Mouse (Mus musculus) ES-E14 (cell line): Measurements from ENCODE around the gene Gp1bb.

Source experiments
- CHD2 ChIP-seq: IDR thresholded peaks from 2 replicates; pipeline ENCODE4 v1.6.1; 2014; ENCODE audit warnings: mild to moderate bottlenecking, low read depth, low read length, inconsistent platforms
- HCFC1 ChIP-seq: IDR thresholded peaks from 2 replicates; pipeline ENCODE4 v1.6.1; 2012; ENCODE audit warnings: low read length, inconsistent platforms, borderline replicate concordance; ENCODE audit not compliant: insufficient read depth
- MAFK ChIP-seq: IDR thresholded peaks from 2 replicates; pipeline ENCODE4 v1.6.1; 2014; ENCODE audit warnings: mild to moderate bottlenecking, low read depth, low read length, inconsistent platforms; ENCODE audit not compliant: insufficient read depth
- ZC3H11A ChIP-seq: IDR thresholded peaks from 2 replicates; pipeline ENCODE4 v1.6.1; 2012; ENCODE audit warnings: low read depth, mild to moderate bottlenecking, inconsistent platforms, low read length, borderline replicate concordance

DNA sequence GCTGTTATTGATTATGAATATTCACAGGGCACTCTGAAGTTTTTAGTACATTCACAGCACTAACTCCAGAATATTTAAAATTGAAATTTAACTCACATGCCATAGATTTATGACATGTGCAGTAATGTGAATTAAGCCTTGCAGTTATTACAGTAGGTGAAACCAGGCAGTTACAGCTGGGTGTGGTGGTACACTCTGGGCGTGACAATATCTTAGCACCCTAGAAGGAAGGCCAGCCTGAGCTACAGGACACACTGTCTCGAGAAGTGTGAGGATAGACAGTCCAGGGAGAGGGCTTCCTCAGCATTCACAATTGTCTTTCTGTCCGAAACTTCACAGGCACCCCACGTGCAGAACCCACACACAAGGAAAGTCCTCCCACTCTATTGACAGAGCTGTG is 22.3 kb upstream of the Gp1bb start:
- TF ChIP-seq MAFK, result no peak
- no peak for TF ChIP-seq CHD2
- TF ChIP-seq ZC3H11A, result no peak
- no peak for TF ChIP-seq HCFC1
